Mouse (Mus musculus) ovary, adult 10 weeks (tissue): ENCODE measurements around the gene Olfr55. TPM values are rescaled to one million over a fixed set of nuclear protein-coding genes. Genes with fewer than 3 reads are reported as not detected.

ENCODE experiments used
- polyA plus RNA-seq: library from polyadenylated mRNA; stranded (reverse); fragments of 350-450 nt; fragmentation: Illumina TruSeq; extraction: RNeasy Lipid Tissue Mini Kit (QIAGEN cat#74804); gene quantifications from one replicate; pipeline ENCODE4 v1.2.3, GENCODE M21; 2014

Olfr55 gene
- not detected for polyA plus RNA-seq

DNA sequence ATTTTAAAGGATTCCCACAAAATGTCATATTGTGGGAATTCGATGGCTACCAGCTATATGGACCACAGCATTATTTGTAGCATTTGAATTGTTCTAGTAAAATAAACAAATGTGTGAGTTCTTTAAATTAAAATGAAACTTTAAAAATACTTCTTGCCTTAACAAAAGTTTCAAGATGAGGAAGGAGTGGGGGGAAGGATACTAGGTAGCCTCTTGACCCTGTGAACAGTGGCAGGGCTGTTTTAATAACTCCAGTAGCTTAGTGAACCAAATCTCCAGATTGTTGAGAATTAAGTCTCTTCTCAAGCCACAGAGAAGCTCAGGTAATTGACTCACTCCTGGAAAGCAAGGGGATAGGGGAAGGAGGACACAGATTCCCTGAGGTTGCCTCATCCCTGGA lies at the start of gene Olfr55:
TSS of gene Olfr55 (plus strand) at position 301 of the 400 bp plus-strand sequence.

DNA sequence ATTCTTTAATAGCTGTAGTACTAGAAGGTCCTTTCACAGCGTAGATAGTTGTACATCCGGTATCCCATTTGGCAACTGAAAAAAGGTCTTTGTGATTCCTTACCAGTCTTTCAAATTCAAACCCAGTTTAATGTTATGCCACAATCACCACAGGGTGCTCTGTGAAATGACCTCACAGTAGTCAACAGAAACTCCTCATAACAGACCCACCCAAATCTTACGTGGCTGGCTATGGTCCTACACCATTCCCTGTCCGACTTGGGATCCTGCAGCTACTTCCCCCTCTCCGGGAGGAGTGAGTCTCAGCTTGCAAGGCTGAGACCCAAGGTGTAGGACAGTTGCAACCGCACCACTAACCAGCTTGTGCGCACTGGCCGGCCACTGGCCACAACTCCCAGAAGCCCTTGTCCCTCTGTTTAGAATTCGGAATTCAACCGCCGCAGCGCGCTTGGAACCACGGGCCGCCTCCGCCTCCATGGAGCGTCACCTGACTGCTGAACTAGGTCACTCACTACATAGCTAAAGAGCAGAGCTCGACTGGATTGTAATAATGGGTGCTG lies 28.9 kb upstream of the Olfr55 start, which contains the start of gene Morc2b:
TSS of gene Morc2b (minus strand) at position 423 of the 560 bp plus-strand sequence.

DNA sequence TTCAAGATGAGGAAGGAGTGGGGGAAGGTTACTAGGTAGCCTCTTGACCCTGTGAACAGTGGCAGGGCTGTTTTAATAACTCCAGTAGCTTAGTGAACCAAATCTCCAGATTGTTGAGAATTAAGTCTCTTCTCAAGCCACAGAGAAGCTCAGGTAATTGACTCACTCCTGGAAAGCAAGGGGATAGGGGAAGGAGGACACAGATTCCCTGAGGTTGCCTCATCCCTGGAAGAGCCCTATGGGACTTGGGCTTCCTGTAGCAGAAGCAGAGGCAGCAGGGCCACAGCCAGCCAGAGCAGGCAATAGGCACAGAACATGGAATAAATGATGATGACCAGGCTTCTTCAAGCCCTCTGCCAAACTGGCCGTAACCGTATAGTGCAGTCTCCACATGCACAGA lies 22.8 kb downstream of the Olfr55 start, which contains the start of gene Olfr239:
TSS of gene Olfr239 (plus strand) at position 301 of the 400 bp plus-strand sequence.

DNA sequence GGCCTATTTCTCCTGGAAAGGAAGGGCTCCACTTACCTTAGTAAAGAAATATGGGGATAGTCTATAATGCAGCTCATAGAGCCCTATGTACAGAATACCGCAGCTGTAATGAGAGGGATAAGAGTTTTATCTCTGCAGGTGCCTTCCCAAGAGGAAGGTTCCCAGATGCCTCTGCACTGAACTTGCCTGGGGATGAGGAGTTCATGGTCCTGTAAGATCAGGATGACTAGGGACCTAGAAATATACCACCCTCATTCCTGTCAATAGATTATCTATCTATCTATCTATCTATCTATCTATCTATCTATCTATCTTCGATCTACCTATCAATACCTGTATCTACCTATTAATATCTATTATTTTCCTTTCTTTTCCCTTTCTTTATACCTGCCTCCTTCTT lies 53.3 kb downstream of the Olfr55 start, which contains the start of gene Olfr1564:
TSS of gene Olfr1564 (minus strand) at position 101 of the 400 bp plus-strand sequence.

Other genes starting within 250 kb of the Olfr55 start
- gene Cyp4f13, start 221.0 kb upstream of the Olfr55 start, polyA plus RNA-seq: 3.3 TPM
- gene Zfp472, start 202.6 kb upstream of the Olfr55 start, polyA plus RNA-seq: 23.6 TPM
- gene Zfp952, start 175.3 kb upstream of the Olfr55 start, polyA plus RNA-seq: 28.4 TPM
- gene Zfp763, start 135.0 kb upstream of the Olfr55 start, polyA plus RNA-seq: 42.5 TPM
- gene 4921501E09Rik, start 100.4 kb upstream of the Olfr55 start, polyA plus RNA-seq: not detected
- 36.2 TPM for gene Zfp563, start 79.1 kb upstream of the Olfr55 start, polyA plus RNA-seq
- gene Morc2b, start 28.8 kb upstream of the Olfr55 start, polyA plus RNA-seq: not detected
- gene Olfr239, start 22.9 kb downstream of the Olfr55 start, polyA plus RNA-seq: not detected
- gene Olfr1564, start 53.2 kb downstream of the Olfr55 start, polyA plus RNA-seq: not detected
- 58.6 TPM for gene Zfp955a, start 86.7 kb downstream of the Olfr55 start, polyA plus RNA-seq
- not detected for gene Olfr63, start 96.2 kb downstream of the Olfr55 start, polyA plus RNA-seq
- 31.4 TPM for gene Zfp955b, start 121.1 kb downstream of the Olfr55 start, polyA plus RNA-seq
- gene Zfp81, start 190.4 kb downstream of the Olfr55 start, polyA plus RNA-seq: 86.0 TPM
- 38.9 TPM for gene Zfp101, start 226.2 kb downstream of the Olfr55 start, polyA plus RNA-seq